Mouse (Mus musculus): ENCODE data around the gene Zfp184. TPM values are rescaled to one million over a fixed set of nuclear protein-coding genes. Genes with fewer than 3 reads are reported as not detected.

The Zfp184 gene
- polyA plus RNA-seq, 1 experiment, result 0.44 TPM

DNA sequence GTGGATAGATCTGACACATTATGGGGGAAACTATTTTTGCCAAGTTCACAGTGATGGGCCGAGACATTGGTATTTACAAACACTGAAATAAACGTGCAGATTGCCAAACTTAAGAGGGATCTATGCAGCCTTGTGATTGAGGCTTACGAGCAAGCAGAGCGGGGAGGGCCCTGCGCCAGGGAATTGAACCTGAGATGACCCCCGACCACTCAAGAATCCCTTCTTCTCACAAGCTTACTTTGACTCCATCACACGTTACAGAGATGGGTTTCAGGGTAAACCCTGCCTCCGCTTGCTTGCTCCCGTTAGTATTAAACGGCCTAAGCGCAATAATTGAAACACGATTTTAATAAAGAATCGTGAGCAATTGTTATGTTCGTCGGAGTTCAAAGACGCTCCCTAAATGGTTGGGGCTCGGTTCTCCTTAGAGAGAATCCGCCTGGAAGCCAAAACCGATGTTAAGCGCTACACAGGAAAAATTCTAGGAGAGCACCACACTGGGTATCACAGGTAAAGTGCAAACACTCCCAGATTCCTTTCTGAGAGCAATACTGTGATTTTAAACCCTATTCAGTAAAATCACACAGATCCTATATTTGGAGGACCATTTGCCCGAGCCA, 52.4 kb downstream of the Zfp184 start:
- Histone ChIP-seq H3K36me3 (ENCODE audit: control insufficient read depth, insufficient read depth, low read length) (no peaks in the 10 kb centered on the region), H3K27me3 (replicated peaks; ENCODE audit: control insufficient read depth, insufficient read depth, low read length) (peaks cover 10% of the 10 kb centered on the region)
- DNase-seq, result no peak

DNA sequence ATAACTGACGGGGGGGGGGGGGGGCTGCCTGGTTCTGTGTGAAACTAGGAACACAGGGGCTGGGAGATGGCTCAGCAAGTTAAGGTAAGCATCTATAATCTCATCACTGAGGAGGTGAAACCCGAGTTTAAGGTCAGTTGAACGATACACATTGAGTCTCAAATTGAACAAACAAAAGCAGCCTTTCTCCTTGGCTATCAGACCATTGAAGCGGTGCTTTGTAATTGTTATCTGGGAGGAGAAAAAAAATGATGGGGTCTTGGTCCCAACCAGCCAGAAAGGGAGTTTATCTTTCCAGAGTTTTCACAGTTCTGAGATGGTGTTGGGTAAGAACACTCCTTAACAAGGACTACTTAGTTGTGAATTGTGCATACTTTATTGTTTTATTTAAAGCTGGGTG, 52.9 kb downstream of the Zfp184 start:
- no peak for DNase-seq
- WGBS, result 8% methylated on average over 4 of the region's 4 CpGs
- no peaks in the 10 kb centered on the region for H3K4me1 ChIP-seq (ENCODE audit: control insufficient read depth, insufficient read depth, low read length)
- no peaks in the 10 kb centered on the region for H3K36me3 ChIP-seq (ENCODE audit: control insufficient read depth, insufficient read depth, low read length)
- H3K27ac ChIP-seq (ENCODE audit: insufficient read depth, low read depth, low read length), result no peak overlapping the region
- no peak overlapping the region for H3K4me3 ChIP-seq (ENCODE audit: insufficient read depth, low read depth, low read length)
- TF ChIP-seq POLR2A (IDR thresholded peaks at IDR 0.05; ENCODE audit: low read depth, low read length), result no peak
- no peak for TF ChIP-seq CTCF (conservative IDR thresholded peaks at IDR 0.05; ENCODE audit: insufficient read depth, insufficient read length, low read depth, low read length)
- H3K27me3 ChIP-seq (replicated peaks; ENCODE audit: control insufficient read depth, insufficient read depth, low read length), result peaks cover 10% of the 10 kb centered on the region

More for the DNA sequence above, 52.4 kb downstream of the Zfp184 start:
- TF ChIP-seq POLR2A (IDR thresholded peaks at IDR 0.05; ENCODE audit: low read depth, low read length), result no peak
- no peak for TF ChIP-seq CTCF (conservative IDR thresholded peaks at IDR 0.05; ENCODE audit: insufficient read depth, insufficient read length, low read depth, low read length)
- Histone ChIP-seq H3K4me3 (ENCODE audit: insufficient read depth, low read depth, low read length) (no peak overlapping the region), H3K27ac (ENCODE audit: insufficient read depth, low read depth, low read length) (no peak overlapping the region), H3K4me1 (ENCODE audit: control insufficient read depth, insufficient read depth, low read length) (no peaks in the 10 kb centered on the region)
- 11% methylated on average over 21 of the region's 21 CpGs for WGBS

DNA sequence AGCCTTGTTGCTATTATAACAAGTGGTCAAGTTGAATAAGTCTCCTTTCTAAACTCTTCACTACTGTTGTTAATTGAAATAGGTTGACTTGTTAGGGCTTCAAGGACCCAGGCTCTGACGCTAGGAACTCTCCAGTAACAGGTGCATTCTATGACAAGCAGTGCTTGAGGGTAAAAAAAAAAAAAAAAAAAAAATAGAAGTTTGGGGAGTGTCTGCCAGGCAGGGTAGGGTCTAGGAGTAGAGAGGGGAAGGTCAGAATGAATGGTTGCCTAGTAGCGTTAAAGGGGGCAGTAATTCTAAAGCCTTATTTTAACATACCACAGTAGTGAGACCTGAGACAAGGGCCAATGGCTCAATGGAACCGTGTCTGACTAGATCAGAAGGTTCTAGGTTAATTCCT, 53.5 kb downstream of the Zfp184 start:
- DNase-seq, result no peak
- Histone ChIP-seq H3K4me3 (ENCODE audit: insufficient read depth, low read depth, low read length) (no peak overlapping the region), H3K4me1 (ENCODE audit: control insufficient read depth, insufficient read depth, low read length) (no peaks in the 10 kb centered on the region), H3K27me3 (replicated peaks; ENCODE audit: control insufficient read depth, insufficient read depth, low read length) (peaks cover 10% of the 10 kb centered on the region), H3K36me3 (ENCODE audit: control insufficient read depth, insufficient read depth, low read length) (no peaks in the 10 kb centered on the region), H3K27ac (ENCODE audit: insufficient read depth, low read depth, low read length) (no peak overlapping the region)
- TF ChIP-seq CTCF (conservative IDR thresholded peaks at IDR 0.05; ENCODE audit: insufficient read depth, insufficient read length, low read depth, low read length) (no peak), POLR2A (IDR thresholded peaks at IDR 0.05; ENCODE audit: low read depth, low read length) (no peak)
- 18% methylated on average over 3 of the region's 3 CpGs for WGBS

DNA sequence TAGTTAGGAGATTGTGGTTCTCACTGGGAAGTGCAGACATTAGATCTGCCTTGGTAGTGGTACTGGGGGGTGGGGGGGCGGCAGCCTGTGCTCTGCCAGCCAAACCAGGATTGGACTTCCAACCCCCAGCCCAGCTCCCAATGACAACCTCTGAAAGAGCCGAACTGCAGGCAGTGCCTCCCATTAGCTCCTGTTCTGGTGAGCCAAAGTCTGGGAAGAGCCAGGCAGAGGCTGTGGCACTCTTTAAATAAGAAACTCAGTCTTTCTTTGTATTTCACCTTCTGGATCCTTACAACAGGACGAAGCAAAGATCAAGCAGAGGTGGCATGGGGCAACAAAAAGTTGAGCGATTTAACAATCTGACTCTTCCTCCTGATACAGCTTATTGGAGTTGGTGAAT, 54.3 kb downstream of the Zfp184 start:
- TF ChIP-seq POLR2A (IDR thresholded peaks at IDR 0.05; ENCODE audit: low read depth, low read length), result no peak
- no peak for TF ChIP-seq CTCF (conservative IDR thresholded peaks at IDR 0.05; ENCODE audit: insufficient read depth, insufficient read length, low read depth, low read length)
- no peak overlapping the region for H3K4me3 ChIP-seq (ENCODE audit: insufficient read depth, low read depth, low read length)
- no peak for DNase-seq
- peaks cover 10% of the 10 kb centered on the region for H3K27me3 ChIP-seq (replicated peaks; ENCODE audit: control insufficient read depth, insufficient read depth, low read length)
- WGBS, result 34% methylated on average over 4 of the region's 4 CpGs
- H3K36me3 ChIP-seq (ENCODE audit: control insufficient read depth, insufficient read depth, low read length), result no peaks in the 10 kb centered on the region
- no peak overlapping the region for H3K27ac ChIP-seq (ENCODE audit: insufficient read depth, low read depth, low read length)
- H3K4me1 ChIP-seq (ENCODE audit: control insufficient read depth, insufficient read depth, low read length), result no peaks in the 10 kb centered on the region

DNA sequence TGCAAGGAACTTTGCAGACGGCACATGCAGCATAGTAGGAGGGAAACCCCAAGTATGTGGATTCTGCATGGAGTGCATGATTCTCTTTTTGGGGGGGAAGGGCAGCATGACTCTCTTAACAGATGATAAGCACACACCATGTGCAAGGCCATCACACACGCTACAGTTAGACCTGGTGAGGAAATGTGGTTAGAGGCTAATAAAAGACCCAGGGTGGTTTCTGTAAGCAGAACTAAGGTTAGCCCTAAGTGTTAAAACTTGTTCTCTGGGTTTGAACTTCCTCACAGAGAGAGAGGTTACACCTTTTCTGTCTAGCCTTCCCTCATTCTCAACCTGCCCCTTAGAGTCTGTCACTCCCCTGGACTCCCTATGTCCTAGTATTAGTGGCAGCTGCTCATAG, 56.5 kb downstream of the Zfp184 start:
- peaks cover 6% of the 10 kb centered on the region for H3K27me3 ChIP-seq (replicated peaks; ENCODE audit: control insufficient read depth, insufficient read depth, low read length)

DNA sequence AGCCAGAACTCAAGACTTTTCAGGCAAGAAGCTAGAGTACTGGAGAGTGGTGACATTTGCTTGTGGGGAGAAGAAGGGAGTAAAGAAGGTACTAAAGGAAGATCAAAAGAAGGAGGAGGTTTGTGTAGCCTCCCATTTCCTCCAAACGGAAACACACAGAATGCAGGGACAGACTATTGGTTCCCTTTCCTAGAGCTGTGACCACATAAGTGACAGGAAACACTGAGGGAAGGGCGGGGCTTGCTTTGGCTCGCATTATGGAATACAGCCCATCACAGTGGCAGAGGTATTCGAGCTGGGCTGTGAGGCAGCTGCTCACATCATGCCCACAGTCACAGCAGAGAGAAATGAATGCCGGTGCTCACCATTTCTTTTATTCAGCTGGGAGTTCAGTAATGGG, 56.9 kb downstream of the Zfp184 start:
- Histone ChIP-seq H3K27me3 (replicated peaks; ENCODE audit: control insufficient read depth, insufficient read depth, low read length) (peaks cover 9% of the 10 kb centered on the region), H3K4me1 (ENCODE audit: control insufficient read depth, insufficient read depth, low read length) (0 out of 2 replicates have a peak, but pooled peaks cover 3% of the 10 kb centered on the region), H3K27ac (ENCODE audit: insufficient read depth, low read depth, low read length) (no peak overlapping the region), H3K36me3 (ENCODE audit: control insufficient read depth, insufficient read depth, low read length) (no peaks in the 10 kb centered on the region), H3K4me3 (ENCODE audit: insufficient read depth, low read depth, low read length) (no peak overlapping the region)
- TF ChIP-seq POLR2A (IDR thresholded peaks at IDR 0.05; ENCODE audit: low read depth, low read length), result no peak
- no peak for TF ChIP-seq CTCF (conservative IDR thresholded peaks at IDR 0.05; ENCODE audit: insufficient read depth, insufficient read length, low read depth, low read length)
- WGBS, result 10% methylated on average over 5 of the region's 5 CpGs
- DNase-seq, result no peak

More for the DNA sequence above, 56.5 kb downstream of the Zfp184 start:
- H3K4me1 ChIP-seq (ENCODE audit: control insufficient read depth, insufficient read depth, low read length), result 0 out of 2 replicates have a peak, but pooled peaks cover 2% of the 10 kb centered on the region
- H3K27ac ChIP-seq (ENCODE audit: insufficient read depth, low read depth, low read length), result no peak overlapping the region
- no peak overlapping the region for H3K4me3 ChIP-seq (ENCODE audit: insufficient read depth, low read depth, low read length)
- no peak for DNase-seq
- H3K36me3 ChIP-seq (ENCODE audit: control insufficient read depth, insufficient read depth, low read length), result no peaks in the 10 kb centered on the region
- TF ChIP-seq POLR2A (IDR thresholded peaks at IDR 0.05; ENCODE audit: low read depth, low read length) (no peak), CTCF (conservative IDR thresholded peaks at IDR 0.05; ENCODE audit: insufficient read depth, insufficient read length, low read depth, low read length) (no peak)
- 63% methylated on average over 2 of the region's 2 CpGs for WGBS

DNA sequence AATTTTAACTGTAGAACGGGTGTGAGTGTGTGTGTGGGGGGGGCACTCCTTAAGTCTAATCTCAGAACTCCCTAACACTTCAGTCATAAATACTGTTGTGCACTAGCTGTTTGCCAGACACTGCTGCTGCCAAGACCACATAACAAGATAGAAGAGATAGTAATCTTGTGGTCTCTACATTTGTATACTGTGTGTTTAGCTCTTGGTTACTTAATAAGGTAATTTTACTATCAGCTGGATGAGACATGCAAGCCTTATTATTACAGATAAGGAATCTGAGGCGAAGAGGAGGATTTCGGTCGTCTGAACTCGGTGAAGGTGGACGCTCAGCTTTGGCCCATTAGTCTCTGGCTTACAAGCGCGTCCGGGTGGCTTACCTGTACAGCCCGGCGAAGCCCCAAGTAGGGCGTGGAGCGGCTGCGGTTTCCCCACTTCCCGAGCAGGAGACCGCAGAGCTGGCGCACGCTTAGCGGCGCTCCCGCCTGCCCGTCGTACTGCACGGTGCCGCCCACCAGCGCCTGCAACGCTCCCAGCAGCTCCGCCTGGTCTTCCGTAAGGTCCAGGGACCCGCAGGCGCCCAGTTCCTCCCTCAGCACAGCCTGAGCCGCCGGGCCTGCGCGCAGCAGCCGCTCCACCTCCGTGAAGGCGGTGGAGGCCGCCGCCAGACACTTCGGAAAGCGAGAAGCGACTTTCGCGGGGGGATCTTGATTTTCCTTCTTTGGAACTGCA, 60.9 kb downstream of the Zfp184 start:
- Histone ChIP-seq H3K27me3 (replicated peaks; ENCODE audit: control insufficient read depth, insufficient read depth, low read length) (peaks cover 12% of the 10 kb centered on the region), H3K4me3 (ENCODE audit: insufficient read depth, low read depth, low read length) (peak overlapping the region; percentile 40), H3K36me3 (ENCODE audit: control insufficient read depth, insufficient read depth, low read length) (no peaks in the 10 kb centered on the region), H3K27ac (ENCODE audit: insufficient read depth, low read depth, low read length) (no peak overlapping the region), H3K4me1 (ENCODE audit: control insufficient read depth, insufficient read depth, low read length) (0 out of 2 replicates have a peak, but pooled peaks cover 3% of the 10 kb centered on the region)
- TF ChIP-seq CTCF (conservative IDR thresholded peaks at IDR 0.05; ENCODE audit: insufficient read depth, insufficient read length, low read depth, low read length) (no peak), POLR2A (IDR thresholded peaks at IDR 0.05; ENCODE audit: low read depth, low read length) (no peak)
- WGBS, result under 1% methylated on average over 45 of the region's 45 CpGs
- peak; percentile 35 for DNase-seq
